Mouse (Mus musculus): ENCODE measurements at regions not wholly inside any gene's neighbourhood (a gene's known extent, or its start where the extent isn't known, plus 50 kb on each side); places are given as distances from the start of the nearest gene placed in this dataset.

DNA sequence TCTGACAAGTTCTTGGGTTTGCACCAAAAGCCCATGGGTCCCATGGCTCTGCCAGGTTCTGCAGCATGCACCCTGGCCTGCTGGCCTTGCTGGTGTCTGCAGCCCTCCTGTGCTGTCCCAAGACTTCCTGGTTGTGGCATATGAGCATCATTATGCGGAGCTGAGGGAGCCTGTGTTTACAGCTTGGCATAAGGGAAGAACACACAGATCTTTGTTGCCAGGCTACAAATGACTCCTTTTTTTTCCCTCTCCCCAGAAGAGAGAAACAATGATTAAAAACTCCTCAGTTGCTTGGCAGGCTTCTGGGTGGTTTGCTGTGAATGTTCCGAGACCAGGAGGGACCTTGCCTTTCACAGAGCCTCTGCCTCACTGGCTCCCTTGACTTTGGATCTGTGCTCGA is 323.6 kb upstream of the Zmiz1 start:
- TF ChIP-seq POLR2A (IDR thresholded peaks at IDR 0.05; ENCODE audit: insufficient read depth, low read length) (no peak), CTCF (IDR thresholded peaks at IDR 0.05; ENCODE audit: low read depth, low read length) (no peak), EP300 (IDR thresholded peaks at IDR 0.05; ENCODE audit: insufficient read depth, low read depth, low read length) (no peak)
- Histone ChIP-seq H3K36me3 (ENCODE audit: control insufficient read depth, insufficient read depth, low read length, poor library complexity, severe bottlenecking) (no peaks in the 10 kb centered on the region), H3K4me3 (ENCODE audit: low read depth, low read length) (no peak overlapping the region), H3K9ac (ENCODE audit: low read depth, poor library complexity, severe bottlenecking) (no peak overlapping the region), H3K9me3 (replicated peaks; ENCODE audit: control insufficient read depth, insufficient read depth, low read length, poor library complexity, severe bottlenecking) (no peaks in the 10 kb centered on the region; the same call in 1 of the 2 replicates), H3K4me1 (ENCODE audit: control insufficient read depth, insufficient read depth, low read length) (no peaks in the 10 kb centered on the region), H3K27me3 (ENCODE audit: control insufficient read depth, insufficient read depth, low read length, poor library complexity, severe bottlenecking) (no peaks in the 10 kb centered on the region), H3K27ac (ENCODE audit: insufficient read depth, low read length) (no peak overlapping the region)

DNA sequence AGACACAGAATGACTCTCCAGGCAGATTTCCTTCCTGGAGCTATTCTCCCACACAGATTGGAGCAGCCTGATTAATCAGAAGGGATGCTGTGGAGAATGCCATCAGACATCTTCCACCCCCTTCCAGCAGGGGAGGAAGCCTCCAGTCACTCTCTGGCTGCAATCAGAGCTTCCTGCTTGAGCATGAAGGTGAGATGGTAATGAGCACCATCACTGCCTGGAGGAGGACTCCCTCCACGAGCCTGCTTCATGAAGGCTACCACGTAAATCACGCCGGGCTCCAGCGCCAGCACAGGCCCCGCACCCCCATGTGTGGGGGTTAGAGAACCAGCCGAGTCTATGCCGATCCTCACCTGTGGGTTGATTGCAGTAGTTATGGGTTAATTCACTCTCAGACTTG is 321.7 kb upstream of the Zmiz1 start:
- Histone ChIP-seq H3K9me3 (replicated peaks; ENCODE audit: control insufficient read depth, insufficient read depth, low read length, poor library complexity, severe bottlenecking) (no peaks in the 10 kb centered on the region; the same call in 1 of the 2 replicates), H3K27ac (ENCODE audit: insufficient read depth, low read length) (no peak overlapping the region), H3K27me3 (ENCODE audit: control insufficient read depth, insufficient read depth, low read length, poor library complexity, severe bottlenecking) (no peaks in the 10 kb centered on the region), H3K9ac (ENCODE audit: low read depth, poor library complexity, severe bottlenecking) (no peak overlapping the region), H3K36me3 (ENCODE audit: control insufficient read depth, insufficient read depth, low read length, poor library complexity, severe bottlenecking) (no peaks in the 10 kb centered on the region), H3K4me3 (ENCODE audit: low read depth, low read length) (no peak overlapping the region), H3K4me1 (ENCODE audit: control insufficient read depth, insufficient read depth, low read length) (no peaks in the 10 kb centered on the region)
- no peak for TF ChIP-seq EP300 (IDR thresholded peaks at IDR 0.05; ENCODE audit: insufficient read depth, low read depth, low read length)
- TF ChIP-seq POLR2A (IDR thresholded peaks at IDR 0.05; ENCODE audit: insufficient read depth, low read length): no peak
- no peak for TF ChIP-seq CTCF (IDR thresholded peaks at IDR 0.05; ENCODE audit: low read depth, low read length)

DNA sequence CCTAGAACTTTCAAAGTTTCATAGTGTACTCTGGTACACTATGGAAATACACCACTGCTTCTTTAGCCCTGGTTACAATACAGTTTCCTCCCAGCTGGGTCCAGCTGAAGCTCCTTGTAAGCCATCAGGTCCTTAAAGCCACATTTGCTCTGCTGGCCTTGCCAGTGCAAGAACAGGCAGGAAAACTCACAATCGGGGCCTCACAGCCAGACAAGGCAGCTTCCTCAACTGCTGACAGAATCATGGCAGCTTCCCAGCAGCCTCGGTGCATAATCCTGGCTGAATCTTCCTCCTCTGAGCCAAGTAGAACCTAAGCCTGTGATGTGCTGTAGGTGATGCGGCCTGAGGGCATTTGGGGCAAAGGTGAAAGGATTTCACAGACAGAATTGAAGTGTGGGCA is 320.5 kb upstream of the Zmiz1 start:
- Histone ChIP-seq H3K27ac (ENCODE audit: insufficient read depth, low read length) (no peak overlapping the region), H3K9ac (ENCODE audit: low read depth, poor library complexity, severe bottlenecking) (no peak overlapping the region), H3K27me3 (ENCODE audit: control insufficient read depth, insufficient read depth, low read length, poor library complexity, severe bottlenecking) (no peaks in the 10 kb centered on the region), H3K4me1 (ENCODE audit: control insufficient read depth, insufficient read depth, low read length) (no peaks in the 10 kb centered on the region), H3K36me3 (ENCODE audit: control insufficient read depth, insufficient read depth, low read length, poor library complexity, severe bottlenecking) (no peaks in the 10 kb centered on the region), H3K9me3 (replicated peaks; ENCODE audit: control insufficient read depth, insufficient read depth, low read length, poor library complexity, severe bottlenecking) (no peaks in the 10 kb centered on the region; the same call in 1 of the 2 replicates), H3K4me3 (ENCODE audit: low read depth, low read length) (no peak overlapping the region)
- TF ChIP-seq CTCF (IDR thresholded peaks at IDR 0.05; ENCODE audit: low read depth, low read length) (no peak), POLR2A (IDR thresholded peaks at IDR 0.05; ENCODE audit: insufficient read depth, low read length) (no peak), EP300 (IDR thresholded peaks at IDR 0.05; ENCODE audit: insufficient read depth, low read depth, low read length) (no peak)

DNA sequence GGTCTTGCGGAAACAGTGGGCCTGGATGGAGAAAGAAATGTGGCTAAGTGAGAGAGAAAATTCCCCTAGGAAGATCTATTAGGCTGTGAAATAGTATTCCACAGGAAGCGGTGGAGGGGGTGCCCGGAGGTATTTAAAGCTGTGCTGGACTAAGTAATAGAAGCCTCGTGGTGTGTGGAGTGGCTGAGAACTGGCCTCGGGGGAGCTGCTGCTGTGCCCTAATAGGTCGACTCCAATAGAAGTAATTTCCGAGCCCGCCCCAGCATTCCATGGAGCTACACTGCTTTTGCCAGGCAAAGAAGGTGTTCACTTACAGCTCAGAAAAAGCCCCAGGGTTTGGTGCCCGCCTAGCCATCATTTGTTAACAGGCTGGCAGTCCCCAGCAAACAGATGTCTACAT is 317.1 kb upstream of the Zmiz1 start:
- peaks cover 2% of the 10 kb centered on the region for H3K4me1 ChIP-seq (ENCODE audit: control insufficient read depth, insufficient read depth, low read length)
- no peak overlapping the region for H3K4me3 ChIP-seq (ENCODE audit: low read depth, low read length)
- TF ChIP-seq POLR2A (IDR thresholded peaks at IDR 0.05; ENCODE audit: insufficient read depth, low read length) (no peak), EP300 (IDR thresholded peaks at IDR 0.05; ENCODE audit: insufficient read depth, low read depth, low read length) (no peak)
- H3K27me3 ChIP-seq (ENCODE audit: control insufficient read depth, insufficient read depth, low read length, poor library complexity, severe bottlenecking): no peaks in the 10 kb centered on the region
- H3K27ac ChIP-seq (ENCODE audit: insufficient read depth, low read length): no peak overlapping the region
- H3K36me3 ChIP-seq (ENCODE audit: control insufficient read depth, insufficient read depth, low read length, poor library complexity, severe bottlenecking): no peaks in the 10 kb centered on the region
- no peaks in the 10 kb centered on the region for H3K9me3 ChIP-seq (replicated peaks; ENCODE audit: control insufficient read depth, insufficient read depth, low read length, poor library complexity, severe bottlenecking)
- H3K9ac ChIP-seq (ENCODE audit: low read depth, poor library complexity, severe bottlenecking): no peak overlapping the region

DNA sequence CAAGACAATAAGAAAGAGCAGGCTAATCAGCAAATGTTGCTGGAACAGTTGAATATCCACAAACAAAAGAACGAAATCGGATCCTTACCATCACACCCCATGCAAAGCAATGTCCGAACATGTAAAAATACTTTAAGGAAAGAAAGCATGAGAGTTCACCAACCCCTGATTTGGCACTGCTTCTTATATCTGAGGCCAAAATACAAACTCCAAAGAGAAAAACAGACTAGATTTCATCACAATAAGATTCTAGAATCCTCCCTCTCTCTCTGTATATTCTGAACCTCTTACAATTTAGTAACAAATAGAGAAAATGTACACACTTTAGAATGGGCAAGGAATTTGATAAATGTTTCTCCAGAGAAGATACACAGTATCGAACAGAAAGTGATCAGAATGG is 315.9 kb upstream of the Zmiz1 start:
- no peaks in the 10 kb centered on the region for H3K36me3 ChIP-seq (ENCODE audit: control insufficient read depth, insufficient read depth, low read length, poor library complexity, severe bottlenecking)
- TF ChIP-seq CTCF (IDR thresholded peaks at IDR 0.05; ENCODE audit: low read depth, low read length) (no peak), EP300 (IDR thresholded peaks at IDR 0.05; ENCODE audit: insufficient read depth, low read depth, low read length) (no peak), POLR2A (IDR thresholded peaks at IDR 0.05; ENCODE audit: insufficient read depth, low read length) (no peak)
- H3K27ac ChIP-seq (ENCODE audit: insufficient read depth, low read length): no peak overlapping the region
- H3K9ac ChIP-seq (ENCODE audit: low read depth, poor library complexity, severe bottlenecking): no peak overlapping the region
- no peaks in the 10 kb centered on the region for H3K9me3 ChIP-seq (replicated peaks; ENCODE audit: control insufficient read depth, insufficient read depth, low read length, poor library complexity, severe bottlenecking)
- no peak overlapping the region for H3K4me3 ChIP-seq (ENCODE audit: low read depth, low read length)
- no peaks in the 10 kb centered on the region for H3K27me3 ChIP-seq (ENCODE audit: control insufficient read depth, insufficient read depth, low read length, poor library complexity, severe bottlenecking)
- H3K4me1 ChIP-seq (ENCODE audit: control insufficient read depth, insufficient read depth, low read length): peaks cover 2% of the 10 kb centered on the region

DNA sequence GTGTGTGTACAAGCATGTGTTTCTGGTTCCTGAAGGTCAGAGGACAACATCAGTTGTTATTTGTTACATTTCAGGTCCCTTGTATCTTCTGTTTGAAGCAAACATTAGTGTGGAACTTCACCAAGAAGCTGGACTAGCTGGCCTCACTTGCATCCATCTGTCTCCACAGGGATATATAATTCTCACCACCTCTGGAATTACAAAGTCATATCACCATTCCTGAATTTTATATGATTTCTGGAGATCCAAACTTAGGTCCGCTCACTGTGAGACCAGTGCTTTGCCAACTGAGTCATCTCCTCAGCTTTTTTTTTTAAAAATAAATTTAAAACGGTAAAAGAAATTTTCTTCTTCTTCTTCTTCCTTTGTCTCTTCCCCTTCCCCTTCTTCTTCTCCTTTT is 311.3 kb upstream of the Zmiz1 start:
- no peak overlapping the region for H3K27ac ChIP-seq (ENCODE audit: insufficient read depth, low read length)
- H3K4me1 ChIP-seq (ENCODE audit: control insufficient read depth, insufficient read depth, low read length): peaks cover 2% of the 10 kb centered on the region
- H3K9me3 ChIP-seq (replicated peaks; ENCODE audit: control insufficient read depth, insufficient read depth, low read length, poor library complexity, severe bottlenecking): no peaks in the 10 kb centered on the region
- TF ChIP-seq CTCF (IDR thresholded peaks at IDR 0.05; ENCODE audit: low read depth, low read length) (no peak), EP300 (IDR thresholded peaks at IDR 0.05; ENCODE audit: insufficient read depth, low read depth, low read length) (no peak), POLR2A (IDR thresholded peaks at IDR 0.05; ENCODE audit: insufficient read depth, low read length) (no peak)
- H3K36me3 ChIP-seq (ENCODE audit: control insufficient read depth, insufficient read depth, low read length, poor library complexity, severe bottlenecking): no peaks in the 10 kb centered on the region
- no peaks in the 10 kb centered on the region for H3K27me3 ChIP-seq (ENCODE audit: control insufficient read depth, insufficient read depth, low read length, poor library complexity, severe bottlenecking)
- H3K4me3 ChIP-seq (ENCODE audit: low read depth, low read length): no peak overlapping the region
- H3K9ac ChIP-seq (ENCODE audit: low read depth, poor library complexity, severe bottlenecking): no peak overlapping the region
